Mouse (Mus musculus) kidney, adult 2 months (tissue): ENCODE results near the gene Rdh19. TPM values are rescaled to one million over a fixed set of nuclear protein-coding genes. Genes with fewer than 3 reads are reported as not detected.
A peak's percentile ranks its signal among the peaks of the same experiment; 100 is the strongest.

Experiments
- DNase-seq: peaks from one replicate; pipeline ENCODE4 v3.0.0; 2021
- H3K27ac ChIP-seq: fragments of 200-500 bp; 2 replicates; pipeline ENCODE4 v1.5.1; 2012; ENCODE audit warnings: low read depth, low read length, control low read depth, inconsistent platforms; ENCODE audit not compliant: insufficient read depth
- H3K27me3 ChIP-seq: fragments of 200-500 bp; replicated peaks from 2 replicates; pipeline ENCODE4 v1.6.1; 2012; ENCODE audit warnings: mild to moderate bottlenecking, moderate library complexity, low read length, inconsistent platforms; ENCODE audit not compliant: control insufficient read depth, insufficient read depth
- H3K36me3 ChIP-seq: fragments of 200-500 bp; 2 replicates; pipeline ENCODE4 v1.6.1; 2012; ENCODE audit warnings: mild to moderate bottlenecking, moderate library complexity, low read length, inconsistent platforms; ENCODE audit not compliant: control insufficient read depth, insufficient read depth
- H3K4me1 ChIP-seq: fragments of 200-500 bp; 2 replicates; pipeline ENCODE4 v1.6.1; 2011; ENCODE audit warnings: low read length; ENCODE audit not compliant: control insufficient read depth, insufficient read depth
- H3K4me3 ChIP-seq: fragments of 200-500 bp; 2 replicates; pipeline ENCODE4 v1.5.1; 2011; ENCODE audit warnings: mild to moderate bottlenecking, low read depth, low read length, control low read depth; ENCODE audit not compliant: insufficient read depth
- CTCF ChIP-seq: fragments of 200-500 bp; conservative IDR thresholded peaks from 2 replicates; pipeline ENCODE4 v1.5.1; 2011; ENCODE audit warnings: low read depth, mild to moderate bottlenecking, control low read depth, low read length, moderate library complexity, mixed read lengths; ENCODE audit not compliant: insufficient read depth, insufficient read length
- POLR2A ChIP-seq: fragments of 200-500 bp; IDR thresholded peaks from one replicate; pipeline ENCODE4 v1.6.1; 2011; ENCODE audit warnings: low read depth, low read length, control low read depth
- WGBS: fragments of 180-500 bp; shearing (Covaris S2); methylation state at CpG from one replicate; pipeline ENCODE4 v1.1.7; 2018; 5-methylcytosine and 5-hydroxymethylcytosine counted together
- polyA plus RNA-seq: library from polyadenylated mRNA; depleted of rRNA; stranded (reverse); fragments of >200 nt; gene quantifications from 2 replicates; pipeline ENCODE4 v1.2.3, GENCODE M21; 2012

The Rdh19 gene
- polyA plus RNA-seq, 1 experiment = 1.6 TPM

DNA sequence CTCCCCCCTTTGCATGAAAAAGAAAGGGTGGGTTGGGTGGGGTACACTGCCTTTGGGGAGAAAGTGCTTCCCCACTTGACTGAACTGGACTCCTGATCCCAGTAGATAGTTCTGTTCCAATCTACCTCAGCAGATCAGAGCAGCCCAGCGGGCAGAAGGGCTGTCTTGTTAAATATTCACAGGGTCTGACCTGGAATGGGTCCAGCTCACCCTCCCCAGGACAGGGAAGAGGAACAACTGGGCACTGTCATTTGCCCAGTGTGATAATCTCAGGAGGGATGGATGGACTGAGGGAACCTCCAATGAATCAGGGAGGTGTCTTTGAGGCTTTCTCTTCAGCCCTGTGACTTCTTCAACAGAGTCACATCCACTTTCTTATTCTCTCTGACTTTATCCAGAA is 1.6 kb upstream of the Rdh19 start:
- Histone ChIP-seq H3K4me1 (peaks cover 20% of the 10 kb centered on the region), H3K4me3 (no peak overlapping the region), H3K27me3 (no peaks in the 10 kb centered on the region), H3K36me3 (no peaks in the 10 kb centered on the region), H3K27ac (peak overlapping the region; percentile 84; the same call in 1 of the 2 replicates)
- TF ChIP-seq CTCF (no peak), POLR2A (no peak)
- 42% methylated on average over 1 of the region's 1 CpGs for WGBS
- peak; percentile 95 for DNase-seq

DNA sequence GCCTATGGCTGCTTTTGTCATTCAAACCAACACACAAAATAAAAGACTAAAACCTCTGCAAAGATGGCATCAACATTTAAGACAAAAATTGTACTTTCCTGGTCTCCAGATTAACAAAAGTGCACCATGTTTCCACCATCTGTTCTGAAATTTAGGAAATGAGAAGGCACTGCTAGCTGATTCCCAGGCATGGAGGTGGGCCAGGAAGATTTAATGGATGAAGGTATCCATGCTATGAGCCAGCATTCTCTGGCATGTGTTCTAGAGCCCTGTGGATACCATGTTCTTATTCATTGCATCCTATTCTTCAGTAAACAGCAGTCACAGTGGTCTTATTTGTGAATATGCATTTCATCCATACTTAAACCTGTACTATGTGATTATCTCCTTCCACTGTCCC is 6.6 kb downstream of the Rdh19 start:
- H3K36me3 ChIP-seq = no peaks in the 10 kb centered on the region
- no peak for TF ChIP-seq CTCF
- no peak for TF ChIP-seq POLR2A
- DNase-seq = no peak
- no peaks in the 10 kb centered on the region for H3K27me3 ChIP-seq
- no peak overlapping the region for H3K4me3 ChIP-seq
- no peak overlapping the region for H3K27ac ChIP-seq
- no peaks in the 10 kb centered on the region for H3K4me1 ChIP-seq

DNA sequence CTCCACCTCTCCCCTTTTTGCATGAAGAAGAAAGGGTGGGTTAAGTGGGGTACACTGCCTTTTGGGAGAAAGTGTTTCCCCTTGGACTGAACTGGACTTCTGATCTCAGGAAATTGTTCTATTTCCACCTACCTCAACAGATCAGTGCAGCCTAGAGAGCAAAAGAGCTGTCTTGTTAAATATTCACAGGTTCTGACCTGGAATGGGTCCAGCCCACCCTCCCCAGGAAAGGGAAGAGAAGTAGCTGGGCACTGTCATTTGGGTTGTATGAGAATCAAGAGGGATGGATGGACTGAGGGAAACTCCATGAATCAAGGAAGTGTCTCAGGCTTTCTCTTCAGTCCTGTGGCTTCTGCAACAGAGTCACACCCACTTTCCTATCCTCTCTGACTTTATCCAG is 15.2 kb downstream of the Rdh19 start:
- 0 out of 2 replicates have a peak overlapping the region, but pooled peaks have one; percentile 39 for H3K27ac ChIP-seq
- H3K4me1 ChIP-seq = peaks cover 23% of the 10 kb centered on the region
- DNase-seq = peak; percentile 92
- H3K4me3 ChIP-seq = no peak overlapping the region
- H3K27me3 ChIP-seq = no peaks in the 10 kb centered on the region
- TF ChIP-seq POLR2A (no peak), CTCF (no peak)
- H3K36me3 ChIP-seq = no peaks in the 10 kb centered on the region

DNA sequence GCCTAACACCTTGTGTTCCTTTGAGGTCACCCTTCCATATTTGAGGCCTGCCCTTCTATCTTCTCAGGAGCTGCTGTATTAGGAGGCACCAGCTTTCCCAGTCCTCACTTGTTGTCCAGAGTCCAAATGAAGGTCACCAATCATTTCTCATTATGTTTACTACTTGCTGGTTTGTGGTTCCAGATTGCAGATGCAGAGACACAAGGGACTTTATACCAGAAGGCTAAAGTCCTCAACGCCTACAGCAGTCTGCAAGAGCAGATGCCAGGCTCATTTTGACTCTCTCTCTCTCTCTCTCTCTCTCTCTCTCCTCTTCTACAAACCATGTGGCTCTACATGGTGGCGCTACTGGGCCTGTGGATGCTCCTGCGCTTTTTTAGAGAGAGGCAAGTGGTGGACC is 16.5 kb downstream of the Rdh19 start, which contains the start of gene Rdh16f2:
Gene Rdh16f2, plus strand, starts transcription at position 243 of the 400 bp plus-strand sequence.
- Histone ChIP-seq H3K27ac (no peak within 1 kb of the TSS), H3K4me3 (peak within 1 kb of the TSS; percentile 11; the same call in 1 of the 2 replicates), H3K36me3 (no peaks in the 10 kb centered on the region), H3K4me1 (peaks cover 23% of the 10 kb centered on the region), H3K27me3 (no peaks in the 10 kb centered on the region)
- TF ChIP-seq CTCF = no peak
- no peak for TF ChIP-seq POLR2A
- peak; percentile 85 for DNase-seq
- WGBS = 79% methylated on average over 3 of the region's 3 CpGs

DNA sequence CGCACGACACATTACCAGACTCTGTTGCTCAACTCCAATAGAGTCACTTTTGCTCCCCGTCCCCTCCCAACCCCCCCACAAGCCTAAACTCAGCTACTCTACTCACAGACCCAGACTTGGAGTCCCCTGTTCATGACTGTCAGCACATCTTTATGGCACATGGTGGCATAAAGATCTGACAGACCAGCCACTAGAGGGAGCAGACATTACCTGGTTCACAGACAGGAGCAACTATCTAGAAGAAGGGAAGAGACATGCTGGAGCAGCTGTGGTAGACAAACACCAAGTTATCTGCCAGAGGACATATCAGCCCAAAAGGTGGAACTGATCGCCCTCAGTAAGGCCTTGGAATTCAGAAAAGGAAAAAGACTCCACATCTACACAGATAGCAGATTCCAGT is 22.8 kb downstream of the Rdh19 start:
- Histone ChIP-seq H3K27ac (no peak overlapping the region), H3K36me3 (no peaks in the 10 kb centered on the region), H3K4me3 (no peak overlapping the region), H3K4me1 (peaks cover 2% of the 10 kb centered on the region), H3K27me3 (no peaks in the 10 kb centered on the region)
- TF ChIP-seq POLR2A = no peak
- peak; percentile 58 for TF ChIP-seq CTCF
- 82% methylated on average over 4 of the region's 4 CpGs for WGBS
- peak; percentile 73 for DNase-seq

DNA sequence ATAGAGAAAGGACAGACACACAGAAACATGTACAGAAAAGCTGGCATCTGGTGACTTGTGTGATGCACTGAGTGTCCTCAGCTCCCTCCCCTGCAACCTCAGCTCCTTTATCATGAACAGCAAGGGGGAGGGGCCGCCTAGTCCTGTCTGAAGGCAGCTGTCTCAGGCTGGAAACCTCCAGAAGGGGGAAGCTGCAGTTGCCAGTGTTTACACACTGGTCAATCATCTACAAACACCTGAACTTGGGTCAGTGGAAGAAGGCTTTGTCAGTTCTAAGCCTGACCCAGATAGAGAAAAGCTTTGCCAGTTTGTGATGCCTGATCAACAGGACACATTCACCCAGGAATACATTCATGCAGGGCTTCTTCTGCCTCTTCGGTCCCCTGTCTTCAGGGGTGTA is 28.0 kb downstream of the Rdh19 start:
- Histone ChIP-seq H3K4me1 (peaks cover 20% of the 10 kb centered on the region), H3K4me3 (no peak overlapping the region), H3K36me3 (no peaks in the 10 kb centered on the region), H3K27me3 (no peaks in the 10 kb centered on the region), H3K27ac (peak overlapping the region; percentile 70)
- TF ChIP-seq CTCF (no peak), POLR2A (no peak)
- peak; percentile 94 for DNase-seq
- 22% methylated on average over 2 of the region's 2 CpGs for WGBS

DNA sequence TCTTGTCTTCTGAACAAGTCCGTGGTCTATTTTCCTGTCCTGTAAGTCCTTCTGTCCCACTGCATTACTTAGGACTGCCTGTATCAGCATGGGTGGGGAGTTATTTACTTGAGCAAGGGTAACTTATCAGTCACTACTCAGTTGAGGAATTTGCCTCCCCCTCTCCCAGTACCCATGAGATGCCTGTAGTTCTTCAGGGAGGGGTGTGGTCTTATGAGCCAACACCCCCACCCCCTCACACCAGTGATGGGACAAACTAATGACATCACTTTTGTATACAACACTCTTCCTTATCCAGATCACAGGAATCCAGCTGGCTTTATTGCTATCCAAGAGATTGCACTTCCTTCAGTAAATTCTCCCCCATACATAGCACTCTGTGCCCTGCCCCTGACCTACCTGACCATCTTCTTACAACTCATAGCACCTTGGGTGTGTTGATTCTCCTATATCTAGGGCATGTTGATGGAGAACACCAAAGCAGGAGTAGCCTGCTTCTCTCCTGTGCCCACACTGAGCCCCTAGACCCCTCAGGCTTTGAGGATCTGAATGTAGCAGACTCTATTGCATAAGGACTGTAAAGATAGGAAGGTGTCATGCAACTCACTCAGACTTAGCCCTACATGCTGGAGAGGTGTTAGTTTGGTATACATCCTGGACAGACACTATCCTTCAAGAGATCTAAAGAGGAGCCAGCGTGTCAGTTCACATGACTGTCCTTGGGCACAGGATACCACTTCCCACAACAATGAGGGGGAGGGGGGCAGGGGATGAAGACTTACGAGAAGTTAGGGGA is 28.7 kb downstream of the Rdh19 start:
- Histone ChIP-seq H3K4me1 (peaks cover 20% of the 10 kb centered on the region), H3K36me3 (no peaks in the 10 kb centered on the region), H3K27me3 (no peaks in the 10 kb centered on the region), H3K4me3 (no peak overlapping the region), H3K27ac (peak overlapping the region; percentile 70)
- WGBS = 64% methylated on average over 3 of the region's 3 CpGs
- no peak for DNase-seq
- no peak for TF ChIP-seq POLR2A

DNA sequence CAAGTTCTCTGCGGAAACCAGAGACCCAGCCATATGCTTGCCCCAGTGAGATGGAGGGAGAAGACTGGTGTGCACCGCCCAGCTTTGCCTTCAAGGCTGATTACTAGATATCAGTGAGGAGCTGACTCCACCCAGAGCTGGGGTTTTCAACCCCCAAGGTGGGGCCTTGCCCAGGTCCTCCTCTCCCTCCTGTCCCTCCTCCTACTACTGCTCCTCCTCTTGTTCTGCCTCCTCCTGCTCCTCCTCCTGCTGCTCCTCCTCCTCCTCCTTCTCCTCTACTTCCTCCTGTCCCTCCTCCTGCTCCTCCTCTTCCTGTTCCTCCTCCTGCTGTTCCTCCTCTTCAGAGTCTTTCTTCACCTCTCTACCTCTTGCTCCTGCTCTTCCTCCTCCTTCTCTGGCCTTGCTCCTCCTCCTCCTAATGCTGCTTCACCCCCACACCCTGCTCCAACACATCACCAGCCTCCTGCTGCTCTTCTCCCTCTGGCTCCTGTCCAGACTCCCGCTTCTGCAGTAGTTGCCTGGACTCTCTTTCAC is 29.5 kb downstream of the Rdh19 start:
- Histone ChIP-seq H3K27ac (peak overlapping the region; percentile 21), H3K4me3 (peak overlapping the region; percentile 30; the same call in 1 of the 2 replicates), H3K36me3 (no peaks in the 10 kb centered on the region), H3K4me1 (peaks cover 20% of the 10 kb centered on the region), H3K27me3 (no peaks in the 10 kb centered on the region)
- 70% methylated on average over 3 of the region's 3 CpGs for WGBS
- DNase-seq = peak; percentile 78
- TF ChIP-seq POLR2A = no peak
- no peak for TF ChIP-seq CTCF
